Mouse (Mus musculus) hindbrain, embryonic 13.5 days (tissue): ENCODE measurements at regions not wholly inside any gene's neighbourhood (a gene's known extent, or its start where the extent isn't known, plus 50 kb on each side); places are given as distances from the start of the nearest gene placed in this dataset.
A peak's percentile ranks its signal among the peaks of the same experiment; 100 is the strongest.

Experiments
- ATAC-seq: fragments of 200-750 bp; cut with Nextera tagmentation; 2 replicates; pipeline ENCODE4 v1.8.0; 2017; ENCODE audit warnings: moderate TSS enrichment; ENCODE audit not compliant: low FRiP score
- H3K27ac ChIP-seq: fragments of 300-500 bp; sonication (generic); 2 replicates; pipeline ENCODE4 v1.5.1; 2015; ENCODE audit warnings: inconsistent platforms, mild to moderate bottlenecking, moderate library complexity
- H3K27me3 ChIP-seq: fragments of 300-500 bp; sonication (generic); 2 replicates; pipeline ENCODE4 v1.6.1; 2015; ENCODE audit warnings: mild to moderate bottlenecking, inconsistent platforms
- H3K36me3 ChIP-seq: fragments of 300-500 bp; sonication (generic); 2 replicates; pipeline ENCODE4 v1.6.1; 2015; ENCODE audit warnings: mild to moderate bottlenecking, inconsistent platforms
- H3K4me1 ChIP-seq: fragments of 300-500 bp; sonication (generic); replicated peaks from 2 replicates; pipeline ENCODE4 v1.6.1; 2015; ENCODE audit warnings: inconsistent platforms
- H3K4me2 ChIP-seq: fragments of 300-500 bp; sonication (generic); 2 replicates; pipeline ENCODE4 v1.6.1; 2015; ENCODE audit warnings: inconsistent platforms, mild to moderate bottlenecking, moderate library complexity
- H3K4me3 ChIP-seq: fragments of 300-500 bp; sonication (generic); 2 replicates; pipeline ENCODE4 v1.5.1; 2015; ENCODE audit warnings: mild to moderate bottlenecking, inconsistent platforms
- H3K9ac ChIP-seq: fragments of 300-500 bp; sonication (generic); 2 replicates; pipeline ENCODE4 v1.6.1; 2015; ENCODE audit warnings: mild to moderate bottlenecking, inconsistent platforms
- H3K9me3 ChIP-seq: fragments of 300-500 bp; sonication (generic); 2 replicates; pipeline ENCODE4 v1.6.1; 2016; ENCODE audit warnings: inconsistent platforms
- WGBS: fragments of 180-500 bp; shearing (Covaris S2); methylation state at CpG from one replicate; pipeline ENCODE4 v1.1.7; 2015; 5-methylcytosine and 5-hydroxymethylcytosine counted together

DNA sequence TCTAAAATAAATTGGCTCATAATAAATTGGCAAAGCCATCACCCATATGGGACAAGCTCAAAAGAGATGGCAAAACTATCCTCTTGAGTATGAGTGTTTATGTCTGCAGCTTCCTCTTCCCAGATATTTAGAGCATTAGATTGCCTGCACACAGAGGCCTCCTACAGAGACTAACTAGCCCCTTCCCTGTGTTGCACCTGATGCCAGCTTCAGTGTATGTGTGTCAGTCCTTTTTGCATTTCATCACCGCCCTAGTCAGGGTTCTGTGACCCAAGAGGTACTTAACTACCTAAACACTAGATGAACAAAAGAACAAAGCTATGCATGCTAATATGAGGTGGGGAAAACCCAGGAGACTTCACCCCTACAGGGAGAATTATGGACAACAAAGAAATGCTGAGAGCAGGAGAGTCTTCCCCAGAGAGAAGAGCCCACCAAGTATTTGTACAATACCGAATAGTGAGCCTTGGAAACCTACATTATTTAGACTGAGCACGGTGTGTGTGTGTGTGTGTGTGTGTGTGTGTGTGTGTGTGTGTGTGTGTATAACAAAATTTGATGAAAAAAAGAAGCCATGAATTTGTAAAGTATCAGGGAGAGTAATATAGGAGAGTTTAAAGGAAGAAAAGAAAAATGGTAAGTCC lies 62.5 kb downstream of the Speer2 start:
- H3K36me3 ChIP-seq, result no peaks in the 10 kb centered on the region
- no peak overlapping the region for H3K27ac ChIP-seq
- H3K4me3 ChIP-seq, result no peak overlapping the region
- no peak overlapping the region for H3K4me2 ChIP-seq
- no peaks in the 10 kb centered on the region for H3K9me3 ChIP-seq
- no peaks in the 10 kb centered on the region for H3K27me3 ChIP-seq
- no peak overlapping the region for H3K9ac ChIP-seq
- 60% methylated on average over 3 of the region's 3 CpGs for WGBS
- ATAC-seq, result peak; percentile 61; the same call in 1 of the 2 replicates
- H3K4me1 ChIP-seq, result no peaks in the 10 kb centered on the region

DNA sequence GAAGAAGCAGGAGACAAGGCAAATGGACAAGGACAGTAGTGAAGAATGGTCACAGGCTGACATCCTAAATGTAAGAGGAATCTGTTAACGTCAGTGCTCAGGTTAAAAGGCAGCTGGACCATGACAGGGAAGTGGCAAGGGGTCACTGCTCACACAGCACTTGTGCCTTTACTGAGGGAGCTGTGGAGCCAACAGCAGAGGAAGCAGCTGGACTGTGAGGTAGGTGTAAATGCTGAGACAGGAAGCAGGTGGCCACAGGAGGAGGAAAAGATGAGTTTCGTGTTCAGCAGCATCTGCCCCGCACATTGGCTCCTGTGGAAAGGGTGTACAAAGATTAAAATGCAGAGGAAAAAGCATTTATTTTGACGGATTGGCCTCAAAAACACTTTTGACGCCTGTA lies 67.2 kb downstream of the Speer2 start:
- no peak for ATAC-seq
- no peak overlapping the region for H3K4me3 ChIP-seq
- 66% methylated on average over 5 of the region's 5 CpGs for WGBS

DNA sequence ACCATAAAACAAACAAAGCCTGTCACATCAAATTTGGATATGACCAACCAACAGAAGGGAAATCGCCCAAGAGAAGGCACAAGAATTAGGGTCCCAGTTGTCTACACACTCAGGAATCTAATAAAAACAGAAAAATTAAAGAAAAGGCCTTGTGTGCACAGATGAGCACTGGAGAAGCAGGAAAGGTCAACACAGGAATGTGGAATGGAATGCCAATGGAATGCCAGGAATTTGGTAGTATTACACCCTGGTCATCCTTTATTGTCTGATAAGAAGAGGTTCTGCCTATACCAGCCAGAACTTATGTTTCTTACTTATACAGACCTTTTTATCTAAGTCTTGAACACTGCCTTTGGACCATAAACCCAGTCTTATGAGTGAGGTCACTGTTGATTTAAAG lies 72.9 kb downstream of the Speer2 start:
- H3K9me3 ChIP-seq, result no peaks in the 10 kb centered on the region
- no peak overlapping the region for H3K9ac ChIP-seq
- H3K36me3 ChIP-seq, result no peaks in the 10 kb centered on the region
- no peaks in the 10 kb centered on the region for H3K4me1 ChIP-seq
- no peaks in the 10 kb centered on the region for H3K27me3 ChIP-seq
- WGBS, result 87% methylated on average over 1 of the region's 1 CpGs
- no peak overlapping the region for H3K4me2 ChIP-seq
- H3K27ac ChIP-seq, result no peak overlapping the region
- H3K4me3 ChIP-seq, result no peak overlapping the region
- ATAC-seq, result no peak

More for the DNA sequence above, 67.2 kb downstream of the Speer2 start:
- Histone ChIP-seq H3K9me3 (no peaks in the 10 kb centered on the region), H3K27ac (no peak overlapping the region), H3K4me1 (no peaks in the 10 kb centered on the region), H3K36me3 (no peaks in the 10 kb centered on the region), H3K27me3 (no peaks in the 10 kb centered on the region), H3K4me2 (no peak overlapping the region), H3K9ac (no peak overlapping the region)

DNA sequence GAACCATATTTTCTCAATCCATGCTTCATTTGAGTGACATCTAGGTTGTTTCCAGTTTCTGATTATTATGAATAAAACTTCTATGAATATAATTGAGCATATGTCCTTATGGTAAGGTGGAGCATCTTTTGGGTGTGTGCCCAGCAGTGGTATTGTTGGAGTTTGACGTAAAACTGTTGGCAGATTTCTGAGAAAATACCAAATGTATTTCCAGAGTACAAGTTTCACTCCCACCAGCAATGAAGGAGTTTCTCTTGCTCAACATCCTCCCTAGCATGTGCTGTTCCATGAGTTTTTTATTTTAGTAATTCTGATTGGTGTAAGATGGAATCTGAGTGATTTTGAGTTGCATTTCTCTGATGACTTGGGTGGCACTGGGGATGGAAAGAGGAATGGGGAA lies 92.8 kb downstream of the Speer2 start:
- no peak overlapping the region for H3K4me2 ChIP-seq
- no peak overlapping the region for H3K27ac ChIP-seq
- no peaks in the 10 kb centered on the region for H3K27me3 ChIP-seq
- H3K4me1 ChIP-seq, result no peaks in the 10 kb centered on the region
- WGBS, result 94% methylated on average over 1 of the region's 1 CpGs
- no peaks in the 10 kb centered on the region for H3K36me3 ChIP-seq
- H3K9me3 ChIP-seq, result no peaks in the 10 kb centered on the region
- no peak for ATAC-seq
- H3K4me3 ChIP-seq, result no peak overlapping the region
- no peak overlapping the region for H3K9ac ChIP-seq
